Mouse (Mus musculus) hematopoietic stem cell, adult 5-6 weeks (primary cell): ENCODE results near the gene Tmem233. TPM values are rescaled to one million over a fixed set of nuclear protein-coding genes. Genes with fewer than 3 reads are reported as not detected.
A peak's percentile ranks its signal among the peaks of the same experiment; 100 is the strongest.

Source experiments
- ATAC-seq, 2 experiments: fragments of 125-278 bp in 1 of 2; replicated peaks in 1 of 2; 2 replicates each; pipeline ENCODE4 v1.8.0; 2016 to 2017; ENCODE audit warnings: inconsistent platforms in 2 of 2, mild to moderate bottlenecking in 2 of 2, moderate number of reproducible peaks in 2 of 2, low read depth in 1 of 2, moderate TSS enrichment in 1 of 2; ENCODE audit not compliant: low FRiP score in 2 of 2, poor library complexity in 2 of 2, severe bottlenecking in 2 of 2, insufficient read depth in 1 of 2, low TSS enrichment in 1 of 2
- total RNA-seq: library from RNA; stranded (forward); fragments of 172-1452, 232-1000 nt; gene quantifications from 2 replicates; pipeline ENCODE4 v1.2.3, GENCODE M21; 2017

Gene Tmem233
- total RNA-seq, 1 experiment from 2014 or later, result not detected

DNA sequence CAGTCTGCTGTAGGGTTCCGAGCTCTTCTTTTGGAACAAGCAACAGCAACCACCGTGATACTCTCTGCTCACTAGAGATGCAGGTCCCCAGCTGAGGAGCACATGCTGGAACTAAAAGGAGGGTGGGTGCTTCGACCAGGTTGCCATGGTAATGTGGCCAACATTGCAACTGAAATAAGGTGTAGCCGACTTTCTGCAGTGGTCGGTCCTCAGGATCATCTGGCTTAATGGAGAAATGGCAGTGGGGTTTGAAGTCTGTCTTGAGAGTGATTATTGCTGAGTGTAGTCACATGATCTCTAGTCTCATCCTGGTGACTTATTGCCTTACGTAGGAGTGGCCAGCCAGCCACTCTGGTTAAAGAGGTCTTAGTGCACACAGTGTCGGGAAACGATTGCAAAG lies 69.2 kb downstream of the Tmem233 start:
- ATAC-seq, result no peak

DNA sequence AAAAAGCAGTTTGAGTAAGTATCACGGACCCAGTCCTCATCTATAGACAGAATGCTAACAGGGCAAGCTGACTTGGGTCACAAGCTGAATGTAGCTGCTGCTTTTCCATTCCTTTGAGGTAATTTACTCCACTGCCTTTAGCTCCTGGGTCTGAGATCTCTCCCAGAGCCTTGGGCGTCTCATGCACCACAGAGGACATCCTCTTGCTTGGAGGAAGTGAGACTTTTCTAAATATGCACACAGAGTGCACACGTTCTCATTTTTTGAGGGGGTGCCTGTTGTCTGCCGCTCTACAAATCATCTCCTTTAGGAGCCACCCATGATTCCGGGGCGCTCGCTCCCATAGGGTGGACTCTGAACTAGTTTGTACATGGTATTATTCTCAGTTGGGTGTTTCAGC lies 70.5 kb downstream of the Tmem233 start:
- ATAC-seq, result no peak

DNA sequence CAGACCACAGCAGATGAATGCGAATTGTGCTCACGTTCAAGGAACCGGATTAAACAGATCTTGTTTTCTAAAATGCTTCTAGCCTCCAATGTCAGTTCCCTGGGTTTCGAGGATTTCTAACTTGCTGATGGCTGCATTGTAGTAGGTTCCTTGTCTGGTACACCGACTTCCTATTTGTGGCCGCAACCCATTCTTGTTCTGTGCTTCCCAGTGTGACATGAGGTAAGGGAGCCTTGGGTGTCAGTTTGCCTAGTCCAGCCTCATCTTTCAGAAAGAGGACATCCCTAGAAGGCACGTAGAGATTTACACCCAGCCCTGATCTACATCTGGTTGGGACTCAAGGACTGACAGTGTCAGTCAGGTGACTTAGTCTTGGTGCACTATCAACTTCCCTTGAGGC lies 71.3 kb downstream of the Tmem233 start:
- ATAC-seq, result 0 out of 4 replicates have a peak, but pooled peaks of 1 of the 2 experiments have one; percentile 9

DNA sequence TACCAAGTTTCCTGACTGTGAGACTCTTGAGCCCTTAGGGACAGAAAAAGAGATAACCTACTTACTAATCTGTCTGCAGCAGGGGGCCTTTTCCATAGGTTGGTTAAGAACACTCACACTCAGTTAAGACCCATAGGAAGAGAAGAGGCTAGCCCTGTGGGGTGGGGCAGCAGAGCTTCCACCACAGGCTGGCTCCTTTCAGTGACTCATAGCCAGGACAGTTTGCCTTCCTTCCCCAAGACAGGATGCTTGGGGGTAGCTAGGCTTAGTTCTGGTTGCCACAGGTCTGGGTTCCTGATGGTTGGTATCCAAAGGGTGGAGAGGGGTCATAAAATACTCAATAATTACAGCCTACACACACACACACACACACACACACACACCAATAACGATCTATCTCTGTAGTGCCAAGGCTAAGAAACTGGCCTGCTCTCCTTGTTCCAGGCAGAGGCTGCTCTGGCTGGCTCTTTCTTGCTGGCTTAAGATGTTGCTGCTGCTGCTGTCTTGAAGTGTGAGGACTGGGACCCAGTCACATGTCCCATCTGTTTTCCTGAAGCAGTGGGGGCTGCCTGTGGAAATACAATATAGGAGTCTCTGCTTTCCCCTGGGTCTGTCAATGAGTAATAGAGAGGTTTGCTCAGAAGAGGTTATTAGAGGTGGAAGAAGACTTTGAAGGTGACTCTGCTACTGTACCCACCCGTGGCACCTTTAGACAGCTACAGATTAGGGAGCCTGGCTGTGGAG lies 73.0 kb downstream of the Tmem233 start:
- ATAC-seq, result no peak

DNA sequence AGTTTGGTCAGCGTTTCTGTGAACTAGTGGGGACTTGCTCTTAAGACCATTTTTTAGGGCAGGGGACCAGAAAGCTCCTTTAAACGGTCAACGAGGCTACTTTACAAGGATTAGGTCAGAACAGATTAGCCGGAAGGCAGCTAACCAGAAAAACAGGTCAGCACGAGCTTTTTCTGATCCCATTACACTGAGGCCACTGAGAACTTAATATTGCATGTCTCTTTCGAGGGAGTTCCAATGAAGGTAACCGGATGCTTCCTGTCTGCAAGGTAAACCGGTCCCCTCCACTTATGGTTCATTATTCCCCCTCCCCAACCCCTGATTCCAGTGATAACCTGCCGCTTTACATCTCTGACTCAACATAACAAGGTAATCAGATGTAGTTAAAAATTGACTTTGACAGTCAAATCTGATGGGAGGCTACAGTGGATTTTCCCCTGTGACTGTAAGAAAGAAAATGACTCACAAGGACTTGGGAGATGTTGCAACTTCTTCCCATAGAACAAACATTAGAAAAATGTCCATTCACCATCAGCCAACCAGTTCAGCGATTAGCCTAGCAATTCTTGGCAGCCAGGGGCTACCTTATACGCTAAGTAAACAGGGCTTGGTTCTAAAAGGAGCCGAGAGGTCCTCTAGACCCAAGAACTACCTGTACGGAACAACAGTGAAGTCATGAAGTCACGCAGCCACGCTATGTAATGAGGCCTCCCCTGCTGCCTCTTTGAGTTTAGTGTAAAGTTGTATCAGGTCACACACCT lies 73.8 kb downstream of the Tmem233 start:
- ATAC-seq, result no peak

DNA sequence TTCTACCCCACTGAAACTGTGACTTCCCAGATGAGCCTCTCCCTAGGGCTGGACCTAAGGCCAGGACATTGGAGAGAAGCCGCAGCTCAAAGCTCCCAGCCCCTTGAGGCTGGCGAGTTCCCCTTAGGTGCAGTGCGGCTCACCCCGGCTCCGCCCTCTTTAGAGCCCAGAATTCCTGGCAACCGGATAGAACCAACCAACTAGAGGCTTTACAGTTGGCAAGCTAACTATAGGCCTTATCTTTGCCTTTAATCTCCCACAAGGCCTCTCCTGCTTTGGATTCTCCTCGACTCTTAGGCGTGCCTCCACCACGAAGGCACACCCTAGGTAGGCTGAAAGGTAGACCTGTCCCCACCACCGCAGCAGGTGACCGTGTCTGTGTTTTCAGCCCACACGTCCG lies 75.3 kb downstream of the Tmem233 start:
- ATAC-seq, result no peak

DNA sequence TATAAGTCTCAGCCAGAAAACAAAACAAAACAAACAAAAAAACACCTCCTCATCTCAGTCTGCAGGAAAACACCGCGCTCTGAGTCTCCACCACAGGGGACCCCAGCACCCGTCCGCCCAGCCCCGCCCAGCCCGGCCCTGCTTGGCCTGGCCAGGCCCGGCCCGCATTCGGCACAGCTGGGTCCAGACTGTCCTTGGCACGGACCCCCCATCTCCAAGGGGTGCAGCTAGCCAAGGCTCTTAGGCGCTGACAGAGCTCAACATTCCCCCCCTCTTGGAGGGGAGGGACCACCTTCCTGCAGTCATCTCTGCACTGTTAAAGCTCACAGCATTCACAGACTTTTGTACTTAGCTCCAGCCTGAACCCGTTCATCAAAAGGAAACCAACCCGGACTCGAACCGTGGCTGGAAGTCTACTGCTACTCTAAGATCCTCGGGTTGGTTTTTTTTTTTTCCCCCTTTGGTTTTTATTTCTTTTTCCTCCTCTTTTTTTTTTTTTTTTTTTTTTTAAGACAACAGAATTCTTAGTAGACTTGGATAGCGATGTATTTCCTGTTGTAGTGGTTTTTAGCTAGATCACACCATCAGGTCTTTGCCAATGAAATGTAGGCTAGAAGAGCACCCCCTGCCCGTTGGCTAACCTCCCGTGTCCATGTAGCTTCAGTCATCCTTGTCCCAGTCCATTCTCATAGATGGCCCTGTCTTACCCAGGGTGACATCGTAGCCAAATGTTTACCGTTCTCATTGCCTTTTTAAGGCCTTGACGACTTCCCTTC lies 76.5 kb downstream of the Tmem233 start:
- ATAC-seq, result no peak

DNA sequence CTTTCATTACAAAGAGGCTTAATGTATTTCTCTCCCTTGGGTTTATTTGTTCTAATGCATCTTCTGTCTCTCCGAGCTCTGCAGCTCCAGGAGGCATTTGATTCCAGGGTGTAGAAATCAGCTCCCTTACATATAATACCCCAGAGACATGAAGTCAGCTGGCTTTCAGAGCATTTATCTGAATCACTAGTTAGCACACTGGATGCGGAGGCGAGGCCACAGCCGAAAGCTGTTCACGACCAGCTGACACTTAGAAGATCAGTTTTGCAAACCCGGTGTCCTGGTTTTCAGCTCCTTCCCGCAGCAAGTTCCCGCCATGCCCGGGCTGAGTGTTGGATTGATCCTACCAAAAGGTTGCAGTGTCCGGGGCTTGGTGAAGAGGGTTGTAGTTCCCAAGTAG lies 78.8 kb downstream of the Tmem233 start:
- ATAC-seq, result no peak

DNA sequence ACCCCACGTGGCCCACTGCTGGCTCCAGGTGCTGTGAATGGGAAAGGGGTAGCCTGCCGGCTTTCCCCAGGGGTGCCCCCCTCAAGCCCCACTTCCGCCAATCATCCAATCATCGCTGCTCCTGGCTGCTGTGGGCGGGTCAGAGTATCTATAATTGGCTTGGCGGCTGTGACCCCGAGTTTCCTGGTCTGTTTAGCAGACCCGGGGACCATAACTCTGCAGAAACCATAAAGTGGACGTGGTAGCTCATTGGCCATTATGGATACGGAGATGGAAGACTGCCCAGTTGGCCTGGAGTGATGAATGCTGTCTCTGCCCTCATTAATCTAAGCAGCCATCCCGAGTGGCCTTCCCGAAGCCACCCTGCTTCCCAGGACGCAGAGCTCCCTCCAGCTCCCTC lies 79.2 kb downstream of the Tmem233 start:
- ATAC-seq, result no peak

DNA sequence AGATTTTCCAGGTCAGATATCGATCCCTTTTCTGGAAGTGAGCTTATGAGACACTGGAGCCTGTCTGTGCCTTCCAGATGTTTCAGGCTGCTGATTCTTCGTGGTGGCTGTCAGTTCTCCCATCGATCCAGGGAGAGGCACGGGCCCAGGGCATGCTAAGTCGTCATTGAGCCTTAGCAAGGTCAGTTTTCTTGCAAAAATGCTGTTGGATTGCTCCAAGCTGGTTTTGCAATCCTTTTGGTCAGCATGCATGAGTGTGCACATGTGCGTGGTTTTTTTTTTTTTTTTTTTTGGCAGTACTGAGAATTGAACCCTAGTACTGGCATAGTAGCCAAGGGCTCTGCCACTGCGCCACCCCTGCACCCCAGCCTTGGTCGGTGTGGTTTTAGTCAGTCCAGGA lies 79.9 kb downstream of the Tmem233 start:
- ATAC-seq, result peak in 1 of 2 experiments; percentile 25; a peak in 1 of 4 replicates

DNA sequence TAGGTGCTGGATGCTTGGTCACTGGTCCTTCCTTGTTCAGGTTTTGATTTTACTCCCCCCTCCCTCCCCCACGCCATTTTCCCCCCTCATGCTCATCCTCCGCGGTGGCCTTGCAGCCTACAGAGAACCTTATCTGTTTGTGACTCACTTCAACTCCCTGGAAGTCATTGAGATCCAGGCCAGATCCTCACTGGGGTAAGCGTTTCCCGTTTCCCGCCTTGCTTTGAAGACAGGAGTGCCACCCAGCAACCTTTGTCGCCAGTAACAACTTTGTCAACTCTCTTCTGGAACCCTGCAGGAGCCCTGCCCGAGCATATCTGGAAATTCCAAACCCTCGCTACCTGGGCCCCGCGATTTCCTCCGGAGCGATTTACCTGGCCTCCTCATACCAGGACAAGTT lies 85.7 kb downstream of the Tmem233 start:
- ATAC-seq, result no peak

DNA sequence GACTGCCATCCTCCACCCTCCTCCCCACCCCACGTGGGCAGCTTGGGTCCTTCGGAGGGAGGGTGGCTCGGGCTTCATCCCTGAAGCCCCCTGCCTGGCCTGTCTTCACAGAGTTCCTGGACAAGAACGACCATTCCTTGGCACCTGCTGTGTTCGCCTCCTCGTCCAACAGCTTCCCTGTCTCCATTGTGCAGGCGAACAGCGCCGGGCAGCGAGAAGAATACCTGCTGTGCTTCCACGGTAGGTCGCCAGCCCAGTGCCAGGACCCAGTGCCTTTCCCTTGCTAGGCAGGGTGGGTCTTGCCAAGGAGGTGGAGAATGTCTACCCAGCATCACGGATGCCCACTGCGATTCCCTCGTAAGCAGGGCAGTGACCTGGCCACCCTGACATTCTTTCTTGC lies 88.9 kb downstream of the Tmem233 start:
- no peak for ATAC-seq

DNA sequence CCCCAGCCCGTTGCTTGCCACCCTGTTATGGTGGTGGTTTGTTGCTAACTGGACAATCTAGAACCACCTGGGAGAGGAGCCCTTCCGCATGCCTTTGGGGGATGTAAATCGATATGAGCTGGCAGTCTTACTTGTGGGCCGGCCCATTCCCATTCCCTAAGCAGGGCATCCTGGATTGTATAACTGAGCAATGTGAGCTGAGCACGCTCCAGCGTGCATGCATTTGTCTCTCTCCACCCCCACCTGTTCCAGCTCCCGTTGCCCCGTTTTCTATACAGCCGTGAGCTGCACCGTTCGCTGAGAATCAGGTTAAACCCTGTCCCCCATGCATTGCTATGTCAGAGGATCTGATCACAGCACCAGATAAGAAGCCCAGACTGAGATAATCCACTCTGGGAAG lies 91.3 kb downstream of the Tmem233 start:
- no peak for ATAC-seq

Other genes starting within 250 kb of the Tmem233 start
- gene Cit, start 238.0 kb downstream of the Tmem233 start, total RNA-seq, result 30.9 and 36.9 TPM in 2 replicates
- 38.0 and 49.0 TPM in 2 replicates for gene Prkab1, start 58.7 kb downstream of the Tmem233 start, total RNA-seq
- 0.50 and 0.94 TPM in 2 replicates for gene Ccdc60, start 205.7 kb upstream of the Tmem233 start, total RNA-seq